Mouse (Mus musculus) heart, adult 11 months (tissue): ENCODE data around the gene Camkmt.

ENCODE experiments used
- DNase-seq: peaks from one replicate; pipeline ENCODE4 v3.0.0; 2022

Camkmt gene

DNA sequence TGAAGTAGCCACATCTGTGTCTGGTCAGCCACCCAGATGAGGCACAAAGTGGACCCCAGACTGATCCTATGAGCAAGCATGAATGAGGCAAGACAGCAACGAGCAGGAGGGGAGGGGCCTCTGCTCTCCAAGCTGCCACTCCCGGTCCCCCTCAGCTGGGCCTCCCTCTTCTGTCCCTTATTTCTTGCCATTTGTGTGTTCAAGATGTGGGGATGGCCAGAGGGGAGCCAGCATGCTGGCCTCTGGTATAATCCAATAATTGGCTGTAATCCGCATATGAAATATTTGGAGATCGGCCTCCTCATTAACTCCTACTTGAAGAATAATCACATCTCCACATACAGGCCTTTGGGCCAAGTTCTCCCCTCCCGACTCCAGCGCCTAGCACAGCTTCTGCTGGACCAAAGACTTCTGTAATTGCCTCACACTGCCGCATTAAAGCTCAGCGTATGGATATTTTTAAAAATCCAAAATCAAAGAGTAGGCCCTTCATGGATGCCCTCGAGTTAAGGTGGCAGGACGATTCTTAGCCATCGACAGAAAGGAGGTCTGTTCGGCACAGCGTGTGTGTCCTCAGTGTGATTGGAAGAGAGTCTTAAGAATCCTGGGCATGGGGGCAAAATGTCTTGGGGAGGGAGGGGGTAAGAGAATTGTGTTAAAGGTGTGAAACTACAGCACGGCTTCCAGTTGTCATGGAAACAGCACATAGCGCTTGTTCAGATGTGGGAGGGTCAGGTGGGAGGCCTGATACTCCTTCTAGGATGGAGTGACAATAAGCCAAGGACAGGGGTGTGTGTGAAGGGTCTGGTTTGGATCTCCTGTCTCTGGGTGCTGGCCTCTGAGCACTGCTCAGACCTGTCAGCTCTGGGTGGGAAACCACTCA is 416.1 kb downstream of the Camkmt start:
- peak; percentile 71 for DNase-seq

DNA sequence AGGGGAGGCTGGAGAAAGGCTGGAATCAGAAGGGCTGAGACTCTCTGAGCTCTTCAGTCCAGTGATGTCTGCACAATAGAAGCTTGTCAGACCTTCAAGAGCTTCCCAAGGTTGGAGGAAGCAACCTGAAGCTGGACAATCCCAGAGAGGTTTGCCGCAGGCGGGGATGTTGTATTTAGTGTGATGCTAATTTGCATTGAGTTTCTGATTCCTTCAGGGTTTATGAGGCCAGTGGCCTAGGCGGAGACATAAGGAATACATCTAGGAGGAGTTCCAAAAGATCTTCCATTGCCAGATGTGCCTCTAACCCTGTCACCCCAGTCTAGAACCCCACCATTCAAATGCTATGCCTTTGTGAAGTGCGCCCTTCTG is 416.7 kb downstream of the Camkmt start:
- DNase-seq: peak; percentile 52
